Mouse (Mus musculus): Measurements from ENCODE around the gene Mgat3. TPM values are rescaled to one million over a fixed set of nuclear protein-coding genes. Genes with fewer than 3 reads are reported as not detected.

Mgat3 gene
- polyA plus RNA-seq, 1 experiment: 19.2 TPM

DNA sequence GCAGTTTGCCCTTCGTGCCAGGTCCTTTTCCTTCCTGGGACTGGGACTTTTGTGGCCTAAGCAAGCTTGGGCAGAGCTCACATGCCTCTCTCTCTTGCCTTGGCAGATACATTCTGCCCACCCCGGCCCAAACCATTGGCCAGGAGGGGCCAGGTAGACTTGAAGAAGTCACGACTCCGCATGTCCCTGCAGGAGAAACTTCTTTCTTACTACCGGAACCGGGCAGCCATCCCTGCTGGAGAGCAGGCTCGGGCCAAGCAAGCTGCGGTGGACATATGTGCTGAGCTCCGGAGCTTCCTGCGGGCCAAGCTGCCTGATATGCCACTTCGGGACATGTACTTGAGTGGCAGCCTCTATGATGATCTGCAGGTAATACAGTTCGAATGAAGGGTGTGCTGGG lies 74.6 kb downstream of the Mgat3 start:
- no peak for TF ChIP-seq CEBPB (IDR thresholded peaks at IDR 0.05; ENCODE audit: low read depth)
- TF ChIP-seq FOSL1 (IDR thresholded peaks at IDR 0.05; ENCODE audit: insufficient read depth, low read length, poor library complexity, severe bottlenecking): no peak
- no peak for TF ChIP-seq MYOG (IDR thresholded peaks at IDR 0.05; ENCODE audit: control insufficient read depth, extremely low read depth, insufficient read length)
- TF ChIP-seq MYOD1 (IDR thresholded peaks at IDR 0.05; ENCODE audit: control insufficient read depth, insufficient read length, low read depth): no peak
- TF ChIP-seq USF1 (IDR thresholded peaks at IDR 0.05; ENCODE audit: low read depth): no peak
- TF ChIP-seq CTCF (IDR thresholded peaks at IDR 0.05; ENCODE audit: control insufficient read depth, insufficient read depth, insufficient read length): no peak
- no peak for TF ChIP-seq MAX (IDR thresholded peaks at IDR 0.05)
- H3K36me3 ChIP-seq (ENCODE audit: control insufficient read depth, insufficient read depth): peaks cover 97% of the 10 kb centered on the region

DNA sequence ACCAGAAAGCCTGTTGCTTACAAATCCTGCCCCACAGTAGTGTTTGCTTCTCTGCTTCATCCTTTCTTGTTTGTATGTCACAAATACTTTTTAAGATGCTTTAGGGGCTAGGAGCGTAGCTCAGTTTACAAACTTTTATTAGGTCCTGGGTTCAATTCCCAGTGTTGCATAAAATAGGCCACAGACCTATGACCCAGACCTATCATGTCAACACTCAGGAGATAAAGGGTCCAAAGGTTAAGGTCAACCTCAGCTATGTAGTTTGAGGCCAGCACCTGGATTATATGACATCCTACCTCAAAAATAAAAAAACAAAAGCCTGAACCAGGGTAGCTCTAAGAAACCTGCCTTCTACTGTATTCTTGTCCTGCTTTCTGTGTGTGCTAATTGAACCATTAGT lies 75.1 kb downstream of the Mgat3 start:
- H3K4me3 ChIP-seq (ENCODE audit: insufficient read depth, poor library complexity, severe bottlenecking): no peak overlapping the region
- H3K79me3 ChIP-seq (ENCODE audit: low read depth): peaks cover 8% of the 10 kb centered on the region
- H3K27me3 ChIP-seq (ENCODE audit: control insufficient read depth, insufficient read depth, insufficient read length): no peaks in the 10 kb centered on the region
- H3K36me3 ChIP-seq (ENCODE audit: control insufficient read depth, insufficient read depth): peaks cover 97% of the 10 kb centered on the region
- H3ac ChIP-seq (ENCODE audit: control insufficient read depth, insufficient read length, low read depth): no peak overlapping the region
- H3K79me2 ChIP-seq (ENCODE audit: control insufficient read depth, insufficient read depth): peaks cover 19% of the 10 kb centered on the region
- TF ChIP-seq FOSL1 (IDR thresholded peaks at IDR 0.05; ENCODE audit: insufficient read depth, low read length, poor library complexity, severe bottlenecking): no peak
- TF ChIP-seq CEBPB (IDR thresholded peaks at IDR 0.05; ENCODE audit: low read depth): no peak
- no peak for TF ChIP-seq USF1 (IDR thresholded peaks at IDR 0.05; ENCODE audit: low read depth)
- no peak for TF ChIP-seq MYOD1 (IDR thresholded peaks at IDR 0.05; ENCODE audit: control insufficient read depth, insufficient read length, low read depth)
- TF ChIP-seq MYOG (IDR thresholded peaks at IDR 0.05; ENCODE audit: control insufficient read depth, extremely low read depth, insufficient read length): no peak
- TF ChIP-seq CTCF (IDR thresholded peaks at IDR 0.05; ENCODE audit: control insufficient read depth, insufficient read depth, insufficient read length): no peak
- no peak for TF ChIP-seq MAX (IDR thresholded peaks at IDR 0.05)

More for the DNA sequence above, 74.6 kb downstream of the Mgat3 start:
- H3K79me2 ChIP-seq (ENCODE audit: control insufficient read depth, insufficient read depth): peaks cover 24% of the 10 kb centered on the region
- no peaks in the 10 kb centered on the region for H3K27me3 ChIP-seq (ENCODE audit: control insufficient read depth, insufficient read depth, insufficient read length)
- H3K4me3 ChIP-seq (ENCODE audit: insufficient read depth, poor library complexity, severe bottlenecking): no peak overlapping the region
- H3K79me3 ChIP-seq (ENCODE audit: low read depth): peaks cover 8% of the 10 kb centered on the region
- H3ac ChIP-seq (ENCODE audit: control insufficient read depth, insufficient read length, low read depth): no peak overlapping the region

DNA sequence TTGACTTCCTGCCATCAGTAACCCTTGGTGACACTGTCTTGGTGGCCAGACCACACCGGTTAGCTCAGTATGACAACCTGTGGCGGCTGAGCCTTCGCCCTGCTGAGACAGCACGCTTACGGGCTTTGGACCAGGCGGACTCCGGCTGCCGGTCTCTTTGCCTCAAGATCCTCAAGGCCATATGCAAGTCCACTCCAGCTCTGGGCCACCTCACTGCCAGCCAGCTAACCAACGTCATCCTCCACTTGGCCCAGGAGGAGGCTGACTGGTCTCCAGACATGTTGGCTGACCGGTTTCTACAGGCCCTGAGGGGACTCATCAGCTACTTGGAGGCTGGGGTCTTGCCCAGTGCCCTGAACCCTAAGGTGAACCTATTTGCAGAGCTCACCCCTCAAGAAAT lies 76.2 kb downstream of the Mgat3 start:
- TF ChIP-seq MAX (IDR thresholded peaks at IDR 0.05) (no peak), CEBPB (IDR thresholded peaks at IDR 0.05; ENCODE audit: low read depth) (no peak), USF1 (IDR thresholded peaks at IDR 0.05; ENCODE audit: low read depth) (no peak), MYOG (IDR thresholded peaks at IDR 0.05; ENCODE audit: control insufficient read depth, extremely low read depth, insufficient read length) (no peak), MYOD1 (IDR thresholded peaks at IDR 0.05; ENCODE audit: control insufficient read depth, insufficient read length, low read depth) (no peak), CTCF (IDR thresholded peaks at IDR 0.05; ENCODE audit: control insufficient read depth, insufficient read depth, insufficient read length) (no peak), FOSL1 (IDR thresholded peaks at IDR 0.05; ENCODE audit: insufficient read depth, low read length, poor library complexity, severe bottlenecking) (no peak)
- Histone ChIP-seq H3K79me3 (ENCODE audit: low read depth) (peaks cover 1% of the 10 kb centered on the region), H3K27me3 (ENCODE audit: control insufficient read depth, insufficient read depth, insufficient read length) (no peaks in the 10 kb centered on the region), H3K36me3 (ENCODE audit: control insufficient read depth, insufficient read depth) (peaks cover 87% of the 10 kb centered on the region), H3K4me3 (ENCODE audit: insufficient read depth, poor library complexity, severe bottlenecking) (no peak overlapping the region), H3ac (ENCODE audit: control insufficient read depth, insufficient read length, low read depth) (no peak overlapping the region), H3K79me2 (ENCODE audit: control insufficient read depth, insufficient read depth) (peaks cover 10% of the 10 kb centered on the region)

DNA sequence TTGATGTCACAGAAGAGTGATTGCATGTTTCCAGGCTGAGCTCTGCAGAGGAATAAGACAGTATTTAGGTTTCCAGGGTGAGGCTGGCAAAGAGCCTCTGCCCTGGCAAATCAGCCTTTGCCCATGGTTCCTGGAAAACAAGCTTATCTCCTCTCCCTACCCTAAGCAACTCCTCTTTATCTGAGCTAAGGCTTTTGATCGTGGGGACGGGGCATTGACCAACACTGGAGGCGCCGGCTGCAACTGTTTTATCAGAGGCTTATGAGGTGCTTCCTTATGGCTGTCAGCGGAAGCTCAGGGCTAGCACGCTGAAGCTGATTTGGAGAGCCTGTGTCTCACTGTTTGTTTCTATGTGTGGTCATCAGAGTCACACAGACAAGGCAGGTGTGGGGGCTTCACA lies 77.1 kb downstream of the Mgat3 start:
- H3K79me2 ChIP-seq (ENCODE audit: control insufficient read depth, insufficient read depth): peaks cover 11% of the 10 kb centered on the region
- peaks cover 79% of the 10 kb centered on the region for H3K36me3 ChIP-seq (ENCODE audit: control insufficient read depth, insufficient read depth)
- H3K79me3 ChIP-seq (ENCODE audit: low read depth): peaks cover 3% of the 10 kb centered on the region
- no peak overlapping the region for H3ac ChIP-seq (ENCODE audit: control insufficient read depth, insufficient read length, low read depth)
- H3K27me3 ChIP-seq (ENCODE audit: control insufficient read depth, insufficient read depth, insufficient read length): no peaks in the 10 kb centered on the region
- TF ChIP-seq USF1 (IDR thresholded peaks at IDR 0.05; ENCODE audit: low read depth): no peak
- no peak for TF ChIP-seq CTCF (IDR thresholded peaks at IDR 0.05; ENCODE audit: control insufficient read depth, insufficient read depth, insufficient read length)
- TF ChIP-seq FOSL1 (IDR thresholded peaks at IDR 0.05; ENCODE audit: insufficient read depth, low read length, poor library complexity, severe bottlenecking): no peak
- TF ChIP-seq MYOD1 (IDR thresholded peaks at IDR 0.05; ENCODE audit: control insufficient read depth, insufficient read length, low read depth): no peak
- no peak overlapping the region for H3K4me3 ChIP-seq (ENCODE audit: insufficient read depth, poor library complexity, severe bottlenecking)

DNA sequence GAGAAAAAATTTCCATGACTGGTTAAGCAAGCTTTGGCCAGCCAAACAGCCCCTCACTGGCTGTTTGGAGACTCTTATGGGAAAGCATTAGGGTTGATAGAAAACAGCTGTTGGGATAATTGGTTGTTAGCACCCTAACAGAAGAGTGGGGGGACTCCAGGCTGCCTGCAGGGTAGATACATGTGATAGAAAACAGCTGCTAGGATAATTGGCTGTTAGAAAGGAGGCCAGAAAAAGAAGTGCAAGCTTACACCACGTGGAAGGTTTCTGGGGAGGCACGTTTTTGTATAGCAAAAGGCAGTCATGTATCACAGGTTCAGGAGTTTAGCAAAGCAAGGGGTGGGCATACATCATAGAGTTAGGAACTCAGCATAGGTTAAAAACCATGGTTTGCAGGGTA lies 80.0 kb downstream of the Mgat3 start:
- no peak overlapping the region for H3K4me3 ChIP-seq (ENCODE audit: insufficient read depth, poor library complexity, severe bottlenecking)
- no peak overlapping the region for H3ac ChIP-seq (ENCODE audit: control insufficient read depth, insufficient read length, low read depth)
- no peak for TF ChIP-seq FOSL1 (IDR thresholded peaks at IDR 0.05; ENCODE audit: insufficient read depth, low read length, poor library complexity, severe bottlenecking)
- no peak for TF ChIP-seq CEBPB (IDR thresholded peaks at IDR 0.05; ENCODE audit: low read depth)
- no peak for TF ChIP-seq USF1 (IDR thresholded peaks at IDR 0.05; ENCODE audit: low read depth)
- no peak for TF ChIP-seq MYOG (IDR thresholded peaks at IDR 0.05; ENCODE audit: control insufficient read depth, extremely low read depth, insufficient read length)
- no peak for TF ChIP-seq MAX (IDR thresholded peaks at IDR 0.05)
- TF ChIP-seq CTCF (IDR thresholded peaks at IDR 0.05; ENCODE audit: control insufficient read depth, insufficient read depth, insufficient read length): no peak
- TF ChIP-seq MYOD1 (IDR thresholded peaks at IDR 0.05; ENCODE audit: control insufficient read depth, insufficient read length, low read depth): no peak
- H3K79me3 ChIP-seq (ENCODE audit: low read depth): peaks cover 19% of the 10 kb centered on the region
- no peaks in the 10 kb centered on the region for H3K27me3 ChIP-seq (ENCODE audit: control insufficient read depth, insufficient read depth, insufficient read length)
- peaks cover 71% of the 10 kb centered on the region for H3K36me3 ChIP-seq (ENCODE audit: control insufficient read depth, insufficient read depth)
- H3K79me2 ChIP-seq (ENCODE audit: control insufficient read depth, insufficient read depth): peaks cover 34% of the 10 kb centered on the region

DNA sequence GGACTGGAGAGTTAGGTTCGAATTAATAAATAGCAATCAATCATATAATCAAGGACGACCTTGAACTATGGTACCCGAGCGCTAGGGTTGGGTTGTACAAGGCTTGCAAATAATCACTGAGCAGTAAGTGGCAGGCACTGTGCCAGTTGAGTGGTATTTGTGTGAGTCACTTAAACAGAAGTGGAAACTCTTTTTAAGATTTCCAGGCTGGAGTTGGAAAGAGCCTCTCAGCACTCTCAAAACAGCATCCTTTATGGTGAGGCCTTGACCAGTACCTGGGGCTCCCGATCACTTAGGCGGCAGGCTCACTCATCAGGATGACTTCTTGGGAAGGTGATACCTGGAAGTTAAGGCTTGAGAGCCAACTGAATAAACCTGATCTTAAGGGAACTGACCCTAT lies 80.7 kb downstream of the Mgat3 start:
- peak overlapping the region; percentile 43 for H3K4me3 ChIP-seq (ENCODE audit: insufficient read depth, poor library complexity, severe bottlenecking)
- H3K79me3 ChIP-seq (ENCODE audit: low read depth): peaks cover 19% of the 10 kb centered on the region
- H3K27me3 ChIP-seq (ENCODE audit: control insufficient read depth, insufficient read depth, insufficient read length): no peaks in the 10 kb centered on the region
- H3ac ChIP-seq (ENCODE audit: control insufficient read depth, insufficient read length, low read depth): peak overlapping the region; percentile 83
- H3K36me3 ChIP-seq (ENCODE audit: control insufficient read depth, insufficient read depth): peaks cover 67% of the 10 kb centered on the region
- H3K79me2 ChIP-seq (ENCODE audit: control insufficient read depth, insufficient read depth): peaks cover 34% of the 10 kb centered on the region
- TF ChIP-seq CEBPB (IDR thresholded peaks at IDR 0.05; ENCODE audit: low read depth): no peak
- TF ChIP-seq MYOG (IDR thresholded peaks at IDR 0.05; ENCODE audit: control insufficient read depth, extremely low read depth, insufficient read length): no peak
- no peak for TF ChIP-seq USF1 (IDR thresholded peaks at IDR 0.05; ENCODE audit: low read depth)
- TF ChIP-seq FOSL1 (IDR thresholded peaks at IDR 0.05; ENCODE audit: insufficient read depth, low read length, poor library complexity, severe bottlenecking): no peak
- no peak for TF ChIP-seq MAX (IDR thresholded peaks at IDR 0.05)
- TF ChIP-seq MYOD1 (IDR thresholded peaks at IDR 0.05; ENCODE audit: control insufficient read depth, insufficient read length, low read depth): no peak
- no peak for TF ChIP-seq CTCF (IDR thresholded peaks at IDR 0.05; ENCODE audit: control insufficient read depth, insufficient read depth, insufficient read length)
